Mouse (Mus musculus) heart, embryonic 14.5 days (tissue): ENCODE measurements around the gene Slc1a3. TPM values are rescaled to one million over a fixed set of nuclear protein-coding genes. Genes with fewer than 3 reads are reported as not detected.

ENCODE experiments used
- ATAC-seq: fragments of 200-750 bp; cut with Nextera tagmentation; 2 replicates; pipeline ENCODE4 v1.8.0; 2017; ENCODE audit warnings: low read depth, moderate TSS enrichment; ENCODE audit not compliant: insufficient number of reproducible peaks, insufficient read depth, low FRiP score
- H3K27ac ChIP-seq, 2 experiments: fragments of 200-500 bp in 1 of 2; fragments of 300-500 bp in 1 of 2; sonication (generic) in 1 of 2; replicated peaks in 1 of 2; 2 replicates each; pipeline ENCODE4 v1.5.1; 2012 to 2014; ENCODE audit warnings: low read depth in 2 of 2, low read length in 2 of 2, control low read depth in 1 of 2, mild to moderate bottlenecking in 1 of 2, mixed read lengths in 1 of 2; ENCODE audit not compliant: control insufficient read depth in 1 of 2, insufficient read depth in 1 of 2
- H3K27me3 ChIP-seq: fragments of 300-500 bp; sonication (generic); 2 replicates; pipeline ENCODE4 v1.6.1; 2014; ENCODE audit warnings: mild to moderate bottlenecking, low read length, control low read depth; ENCODE audit not compliant: control insufficient read depth, insufficient read depth
- H3K36me3 ChIP-seq: fragments of 300-500 bp; sonication (generic); 2 replicates; pipeline ENCODE4 v1.6.1; 2014; ENCODE audit warnings: mild to moderate bottlenecking, control low read depth, low read length, mixed read lengths; ENCODE audit not compliant: control insufficient read depth, insufficient read depth
- H3K4me1 ChIP-seq, 2 experiments: fragments of 200-500 bp in 1 of 2; fragments of 300-500 bp in 1 of 2; sonication (generic) in 1 of 2; 2 replicates each; pipeline ENCODE4 v1.6.1; 2012 to 2014; ENCODE audit warnings: low read length in 2 of 2, control low read depth in 1 of 2, mixed read lengths in 1 of 2; ENCODE audit not compliant: control insufficient read depth in 2 of 2, insufficient read depth in 2 of 2
- H3K4me2 ChIP-seq: fragments of 300-500 bp; sonication (generic); 2 replicates; pipeline ENCODE4 v1.6.1; 2014; ENCODE audit warnings: mild to moderate bottlenecking, low read length
- H3K4me3 ChIP-seq, 2 experiments: fragments of 200-500 bp in 1 of 2; fragments of 300-500 bp in 1 of 2; sonication (generic) in 1 of 2; 2 replicates each; pipeline ENCODE4 v1.5.1; 2012 to 2014; ENCODE audit warnings: low read length in 2 of 2, mild to moderate bottlenecking in 2 of 2, control low read depth in 1 of 2, low read depth in 1 of 2, moderate library complexity in 1 of 2; ENCODE audit not compliant: control insufficient read depth in 1 of 2, insufficient read depth in 1 of 2
- H3K9ac ChIP-seq: fragments of 300-500 bp; sonication (generic); 2 replicates; pipeline ENCODE4 v1.6.1; 2014; ENCODE audit warnings: mild to moderate bottlenecking, low read length
- H3K9me3 ChIP-seq: fragments of 300-500 bp; sonication (generic); 2 replicates; pipeline ENCODE4 v1.6.1; 2016; ENCODE audit warnings: low read length, control low read depth; ENCODE audit not compliant: control insufficient read depth
- WGBS: fragments of 180-500 bp; shearing (Covaris S2); extraction: QIAGEN DNeasy Blood & Tissue Kit; methylation state at CpG from one replicate; pipeline ENCODE4 v1.1.7; 2014; 5-methylcytosine and 5-hydroxymethylcytosine counted together
- polyA plus RNA-seq: library from polyadenylated mRNA; unstranded; fragments of >200 nt; fragmentation: Nextera tagmentation; extraction: Ambion mirVana; gene quantifications from 2 replicates; pipeline ENCODE4 v1.2.1, GENCODE M21; 2014

Gene Slc1a3
- polyA plus RNA-seq, 1 experiment from 2014 or later: 13.7 TPM

DNA sequence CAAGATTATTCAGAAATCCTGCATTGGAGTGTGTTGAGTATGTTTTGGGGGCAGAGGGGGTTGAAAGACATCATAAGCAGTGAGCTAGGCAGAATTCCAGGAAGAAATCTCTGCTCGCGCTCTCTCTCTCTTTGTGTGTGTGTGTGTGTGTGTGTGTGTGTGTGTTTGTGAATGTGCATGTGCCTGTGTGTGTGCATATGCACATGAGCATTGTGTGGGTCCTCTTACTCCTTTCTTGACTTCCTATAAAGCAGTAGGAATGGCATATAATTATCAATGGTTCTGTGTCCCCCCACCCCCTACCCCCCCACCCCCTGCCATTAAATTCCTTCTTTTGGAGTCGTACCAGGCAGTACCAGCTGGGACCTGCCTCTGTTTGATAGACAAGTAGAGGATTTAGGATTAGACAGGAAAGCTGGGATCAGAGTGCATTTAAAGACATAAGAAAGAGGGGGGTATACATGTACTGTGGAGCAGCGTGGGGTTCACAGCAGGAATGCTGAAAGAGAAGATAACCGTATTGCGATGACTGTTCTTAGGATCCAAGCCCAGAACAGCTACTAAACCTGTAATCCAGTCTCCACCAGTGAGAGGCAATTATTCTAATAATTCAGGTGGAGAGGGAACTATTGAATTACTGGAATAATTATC lies 104.9 kb downstream of the Slc1a3 start:
- Histone ChIP-seq H3K9ac (no peak overlapping the region), H3K9me3 (no peaks in the 10 kb centered on the region), H3K4me2 (no peak overlapping the region), H3K36me3 (no peaks in the 10 kb centered on the region), H3K27me3 (no peaks in the 10 kb centered on the region), H3K4me1 (no peaks in the 10 kb centered on the region), H3K4me3 (no peak overlapping the region), H3K27ac (no peak overlapping the region)
- 52% methylated on average over 6 of the region's 6 CpGs for WGBS
- no peak for ATAC-seq

DNA sequence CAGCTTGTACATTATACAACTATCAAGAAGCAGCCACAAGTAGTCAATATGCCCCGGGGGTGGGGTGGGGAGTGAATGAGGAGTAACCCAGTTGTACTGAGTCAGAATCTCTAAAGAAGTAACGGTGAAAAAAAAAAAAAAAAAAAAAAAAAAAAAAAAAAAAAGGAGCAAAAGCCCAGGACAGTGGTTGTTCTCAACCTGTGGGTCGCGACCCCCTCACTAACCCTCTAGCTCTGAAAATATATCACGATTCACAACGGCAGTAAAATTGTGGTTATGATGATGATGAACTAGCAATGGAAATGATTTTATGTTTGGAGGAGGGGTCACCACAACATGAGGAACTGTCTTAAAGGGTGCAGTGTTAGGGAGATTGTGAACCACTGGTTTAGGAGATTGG lies 108.2 kb downstream of the Slc1a3 start:
- WGBS: 71% methylated on average over 6 of the region's 6 CpGs

DNA sequence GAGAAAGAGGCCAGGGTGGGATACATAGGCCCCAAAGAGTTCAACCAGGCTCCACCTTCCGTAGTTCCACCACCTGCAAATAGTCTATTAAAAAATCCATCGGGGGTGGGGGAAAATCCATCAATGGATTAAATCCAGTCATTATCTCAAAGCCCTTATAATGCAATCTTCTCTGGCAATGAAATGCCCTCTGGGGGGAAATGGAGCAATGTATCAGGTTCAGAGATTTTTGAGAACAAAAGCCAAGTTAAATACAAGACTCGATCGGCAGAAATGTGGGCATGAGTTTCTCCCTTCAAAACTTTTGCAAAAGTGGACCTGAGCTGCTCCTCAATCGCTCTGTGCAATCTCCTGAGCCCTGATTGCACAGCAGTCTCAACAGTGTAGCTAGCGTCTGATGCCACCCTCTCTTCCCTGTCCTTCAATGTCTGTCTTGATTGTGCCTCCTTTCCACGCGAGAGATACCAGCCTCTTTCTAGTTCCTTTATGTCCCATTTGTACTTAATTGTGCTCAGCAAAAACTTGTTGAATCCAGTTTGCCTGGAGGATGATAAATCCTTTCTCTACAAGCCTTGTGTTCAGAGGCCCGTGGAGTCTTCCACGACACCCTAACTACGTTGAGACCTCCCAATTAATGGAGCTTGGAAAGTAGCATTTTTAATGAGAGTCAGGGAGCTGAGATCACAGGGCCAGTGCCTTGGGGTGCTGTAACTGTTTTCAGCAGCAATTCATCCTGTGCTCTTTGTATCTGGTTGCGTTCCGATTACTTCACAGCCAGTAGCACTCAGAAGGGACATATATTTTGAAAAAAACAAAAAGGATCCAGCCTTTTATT lies 109.0 kb downstream of the Slc1a3 start:
- Histone ChIP-seq H3K4me3 (no peak overlapping the region), H3K27me3 (no peaks in the 10 kb centered on the region), H3K9ac (no peak overlapping the region), H3K9me3 (no peaks in the 10 kb centered on the region), H3K4me2 (no peak overlapping the region), H3K4me1 (no peaks in the 10 kb centered on the region), H3K36me3 (no peaks in the 10 kb centered on the region), H3K27ac (no peak overlapping the region)
- 83% methylated on average over 13 of the region's 13 CpGs for WGBS
- no peak for ATAC-seq

More for the DNA sequence above, 108.2 kb downstream of the Slc1a3 start:
- Histone ChIP-seq H3K4me1 (no peaks in the 10 kb centered on the region), H3K9ac (no peak overlapping the region), H3K27me3 (no peaks in the 10 kb centered on the region), H3K27ac (no peak overlapping the region), H3K4me3 (no peak overlapping the region), H3K9me3 (no peaks in the 10 kb centered on the region), H3K4me2 (no peak overlapping the region), H3K36me3 (no peaks in the 10 kb centered on the region)
- ATAC-seq: no peak

DNA sequence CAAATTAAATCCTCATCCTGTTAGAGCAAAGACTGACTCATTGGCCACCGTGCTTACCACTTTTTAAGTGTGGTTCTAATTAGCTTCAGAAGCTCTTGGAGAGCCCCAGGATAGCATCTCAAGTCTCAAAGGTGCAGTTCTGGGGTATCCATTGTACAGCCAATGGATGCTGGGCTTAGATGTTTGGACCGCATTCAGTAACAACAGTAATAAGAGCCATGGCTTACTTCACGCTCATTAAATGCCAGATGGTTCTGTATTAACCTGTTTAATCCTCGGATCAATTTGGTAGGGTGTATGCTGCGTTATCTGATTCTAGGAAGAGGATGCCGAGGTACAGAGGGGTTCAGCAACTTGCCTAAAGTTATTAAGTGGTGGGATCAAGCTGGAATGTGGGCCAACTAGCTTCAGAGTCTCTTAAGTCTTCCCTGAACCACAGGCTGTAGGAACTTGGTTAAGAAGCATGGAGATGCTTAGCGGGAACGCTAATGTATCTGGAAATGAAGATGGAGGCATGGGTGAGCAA lies 114.1 kb downstream of the Slc1a3 start:
- ATAC-seq: no peak
- Histone ChIP-seq H3K36me3 (no peaks in the 10 kb centered on the region), H3K27me3 (no peaks in the 10 kb centered on the region), H3K4me2 (no peak overlapping the region), H3K4me1 (no peaks in the 10 kb centered on the region), H3K9me3 (no peaks in the 10 kb centered on the region), H3K9ac (no peak overlapping the region), H3K4me3 (no peak overlapping the region), H3K27ac (no peak overlapping the region)
- WGBS: 85% methylated on average over 8 of the region's 8 CpGs

DNA sequence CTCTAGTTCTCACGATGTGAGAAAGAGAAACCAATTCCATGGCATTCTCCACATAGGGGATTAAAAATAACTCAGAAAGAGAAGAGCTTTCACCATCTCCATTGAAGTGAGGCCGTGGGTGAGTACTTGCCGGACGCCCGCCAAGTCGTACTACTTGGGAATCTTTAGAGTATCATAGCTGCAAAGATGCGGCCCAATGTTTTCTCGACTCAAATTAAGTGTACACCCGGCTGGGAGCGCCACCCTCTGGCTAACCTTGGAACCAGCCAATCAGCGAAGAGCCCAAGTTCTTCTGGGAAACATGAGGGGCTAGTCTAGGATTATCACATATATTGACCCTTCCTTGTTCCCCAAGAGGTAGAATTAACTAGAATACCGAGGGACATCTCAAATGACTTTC lies 115.3 kb downstream of the Slc1a3 start:
- ATAC-seq: no peak
- no peak overlapping the region for H3K4me2 ChIP-seq
- 61% methylated on average over 12 of the region's 12 CpGs for whole genome bisulfite sequencing

DNA sequence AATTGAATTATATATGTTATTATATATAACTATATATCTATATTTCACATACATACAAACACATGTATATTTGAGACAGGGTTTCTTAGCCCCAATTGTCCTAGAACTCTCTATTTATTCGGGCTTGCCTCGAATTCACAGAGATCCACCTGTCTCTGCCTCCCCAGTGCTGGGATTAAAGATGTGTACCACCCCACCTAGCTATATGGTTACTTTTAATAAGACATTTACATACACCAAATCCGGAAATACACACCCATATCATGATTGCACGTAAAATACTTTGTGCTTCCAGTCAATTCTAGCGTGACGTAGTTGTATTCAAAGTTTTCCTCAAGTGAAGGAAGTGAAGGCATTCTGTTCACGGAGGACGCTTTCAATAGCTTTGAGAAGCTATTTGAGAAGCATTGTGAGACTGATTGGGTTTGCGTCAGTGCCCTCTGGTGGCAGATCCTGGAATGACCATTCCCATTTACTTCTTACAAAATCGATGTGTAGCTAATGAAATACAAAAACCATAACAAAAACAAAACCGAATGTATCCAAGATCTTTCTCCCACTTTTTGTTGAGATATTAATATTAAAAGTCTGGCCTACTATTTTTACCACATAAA lies 121.0 kb downstream of the Slc1a3 start:
- Histone ChIP-seq H3K4me1 (no peaks in the 10 kb centered on the region), H3K9me3 (no peaks in the 10 kb centered on the region), H3K36me3 (no peaks in the 10 kb centered on the region), H3K27ac (no peak overlapping the region), H3K9ac (no peak overlapping the region; the same call in 1 of the 2 replicates), H3K4me2 (0 out of 2 replicates have a peak overlapping the region, but pooled peaks have one; percentile 39), H3K4me3 (no peak overlapping the region), H3K27me3 (no peaks in the 10 kb centered on the region)
- WGBS: 19% methylated on average over 11 of the region's 11 CpGs
- ATAC-seq: no peak

More for the DNA sequence above, 115.3 kb downstream of the Slc1a3 start:
- Histone ChIP-seq H3K4me3 (no peak overlapping the region), H3K9me3 (no peaks in the 10 kb centered on the region), H3K27ac (no peak overlapping the region), H3K27me3 (no peaks in the 10 kb centered on the region), H3K4me1 (no peaks in the 10 kb centered on the region), H3K36me3 (no peaks in the 10 kb centered on the region), H3K9ac (no peak overlapping the region)

DNA sequence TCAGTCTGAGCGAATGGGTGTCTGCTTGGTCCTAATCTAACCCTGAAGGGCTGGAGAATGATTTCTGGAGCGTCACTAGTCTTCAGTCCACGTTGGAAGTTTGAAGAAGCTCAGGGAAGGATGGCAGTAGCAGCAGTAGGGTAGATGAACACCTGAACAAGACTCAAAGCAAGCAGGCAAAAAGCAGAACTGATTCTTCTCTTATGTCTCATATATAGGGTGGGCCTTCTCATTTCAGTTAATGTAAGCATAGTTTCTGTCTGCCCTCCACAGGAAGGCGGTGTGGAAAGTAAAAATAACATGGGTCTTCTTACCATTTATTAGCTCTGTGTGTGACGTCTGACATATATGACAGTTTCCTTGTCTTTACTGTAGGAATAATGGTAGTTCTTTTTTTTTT lies 122.5 kb downstream of the Slc1a3 start:
- H3K27me3 ChIP-seq: no peaks in the 10 kb centered on the region
- no peak overlapping the region for H3K9ac ChIP-seq
- no peak overlapping the region for H3K27ac ChIP-seq
- 82% methylated on average over 5 of the region's 5 CpGs for WGBS
- H3K4me2 ChIP-seq: no peak overlapping the region
- no peaks in the 10 kb centered on the region for H3K36me3 ChIP-seq
- no peak overlapping the region for H3K4me3 ChIP-seq
- no peaks in the 10 kb centered on the region for H3K9me3 ChIP-seq
- no peaks in the 10 kb centered on the region for H3K4me1 ChIP-seq
- ATAC-seq: no peak
